Mouse (Mus musculus) layer of hippocampus, adult 6 months (tissue): ENCODE data around the gene Fa2h. TPM values are rescaled to one million over a fixed set of nuclear protein-coding genes. Genes with fewer than 3 reads are reported as not detected.

Source experiments
- long read RNA-seq, 2 experiments: library from polyadenylated mRNA; unstranded; transcript quantifications; one replicate each; pipeline ENCODE4 v2.0.0; 2019 to 2020
- polyA plus RNA-seq: library from polyadenylated mRNA; unstranded; fragments of <200 nt; fragmentation: Nextera tagmentation; gene quantifications from 2 replicates; pipeline ENCODE4 v1.2.3, GENCODE M21; 2021

The Fa2h gene
- 11.2 and 15.8 TPM in 2 replicates for polyA plus RNA-seq
- long read RNA-seq, experiment 1, partial matches to known transcripts: 4 of 6 reads
- long read RNA-seq, experiment 1, other reads (novel, unspliced or antisense): 0 of 6 reads
- long read RNA-seq, experiment 2, transcript Fa2h-201 (7 exons, 2,492 nt): major isoform, 14 of 26 reads
- long read RNA-seq, experiment 2, partial matches to known transcripts: 4 of 26 reads
- long read RNA-seq, experiment 2, other reads (novel, unspliced or antisense): 4 of 26 reads

DNA sequence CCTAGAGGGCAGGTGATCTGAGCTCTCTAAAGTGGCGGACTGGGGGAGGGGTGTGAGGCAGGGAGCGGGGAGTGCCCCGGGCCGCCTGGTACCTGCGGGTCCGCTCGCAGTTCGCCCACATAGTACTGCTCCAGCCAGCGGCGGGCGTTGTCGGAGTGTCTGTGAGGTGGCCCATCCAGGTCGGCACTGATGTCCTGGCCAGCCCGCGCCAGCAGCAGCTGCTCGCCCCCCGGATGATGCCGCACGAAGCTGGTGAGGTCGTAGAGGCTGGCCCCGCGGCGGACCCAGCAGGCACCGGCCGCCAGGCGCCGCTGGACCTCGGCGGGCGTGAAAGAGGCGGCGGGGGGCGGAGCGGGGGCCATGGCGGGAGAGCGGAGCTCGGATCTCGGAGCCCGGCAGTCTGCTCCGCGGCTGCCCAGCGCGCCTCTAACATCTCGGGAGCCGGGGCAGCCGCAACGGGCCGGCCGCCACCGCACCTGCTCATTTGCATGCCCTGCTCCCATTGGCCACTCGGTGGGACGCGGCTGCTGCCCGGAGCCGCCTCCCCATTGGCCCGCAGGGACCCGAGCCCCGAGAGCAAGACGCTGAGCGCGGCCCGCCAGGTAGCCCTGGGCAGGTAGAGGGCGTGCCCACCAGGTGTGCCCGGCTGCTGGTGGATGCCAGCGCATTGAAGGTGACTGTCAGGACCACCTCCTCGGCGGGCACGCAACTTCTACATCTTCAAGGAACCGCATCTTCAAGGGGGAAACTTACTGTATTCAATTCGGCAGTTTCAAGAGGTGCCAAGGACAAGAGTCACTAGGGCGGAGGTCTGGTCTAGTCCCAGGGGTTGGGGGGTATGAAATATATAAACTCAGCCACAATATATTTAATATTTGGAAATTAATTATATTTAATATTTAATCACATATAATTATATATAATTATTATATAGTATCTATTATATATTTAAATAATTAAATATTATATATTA, at the start of gene Fa2h:
Gene Fa2h, minus strand, starts transcription at position 434 of the 973 bp plus-strand sequence.

DNA sequence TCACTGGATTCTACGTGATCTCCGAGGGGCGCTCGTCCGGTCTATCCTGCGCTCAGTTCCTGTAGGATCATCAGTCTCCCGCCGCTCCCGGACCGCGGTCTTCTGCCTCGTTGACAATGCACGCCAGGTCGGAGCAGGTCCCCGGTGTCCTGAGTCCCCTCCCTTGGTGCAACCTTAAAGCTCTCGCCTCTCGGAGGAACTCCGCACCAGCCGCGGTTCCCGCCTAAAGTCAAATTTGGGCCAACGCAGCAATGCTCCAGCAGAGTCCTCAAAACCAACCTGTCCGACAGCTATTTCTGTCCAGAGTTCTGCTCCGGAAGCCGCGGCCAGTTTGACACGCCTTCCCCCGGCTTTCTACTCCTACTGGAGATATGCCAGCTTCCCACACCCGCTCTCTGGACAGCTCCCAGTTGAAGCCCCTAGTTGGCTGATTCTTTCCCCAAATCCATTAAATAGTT, 55.7 kb downstream of the Fa2h start, which contains the start of gene Mlkl:
Gene Mlkl, minus strand, starts transcription at position 288 of the 458 bp plus-strand sequence.

DNA sequence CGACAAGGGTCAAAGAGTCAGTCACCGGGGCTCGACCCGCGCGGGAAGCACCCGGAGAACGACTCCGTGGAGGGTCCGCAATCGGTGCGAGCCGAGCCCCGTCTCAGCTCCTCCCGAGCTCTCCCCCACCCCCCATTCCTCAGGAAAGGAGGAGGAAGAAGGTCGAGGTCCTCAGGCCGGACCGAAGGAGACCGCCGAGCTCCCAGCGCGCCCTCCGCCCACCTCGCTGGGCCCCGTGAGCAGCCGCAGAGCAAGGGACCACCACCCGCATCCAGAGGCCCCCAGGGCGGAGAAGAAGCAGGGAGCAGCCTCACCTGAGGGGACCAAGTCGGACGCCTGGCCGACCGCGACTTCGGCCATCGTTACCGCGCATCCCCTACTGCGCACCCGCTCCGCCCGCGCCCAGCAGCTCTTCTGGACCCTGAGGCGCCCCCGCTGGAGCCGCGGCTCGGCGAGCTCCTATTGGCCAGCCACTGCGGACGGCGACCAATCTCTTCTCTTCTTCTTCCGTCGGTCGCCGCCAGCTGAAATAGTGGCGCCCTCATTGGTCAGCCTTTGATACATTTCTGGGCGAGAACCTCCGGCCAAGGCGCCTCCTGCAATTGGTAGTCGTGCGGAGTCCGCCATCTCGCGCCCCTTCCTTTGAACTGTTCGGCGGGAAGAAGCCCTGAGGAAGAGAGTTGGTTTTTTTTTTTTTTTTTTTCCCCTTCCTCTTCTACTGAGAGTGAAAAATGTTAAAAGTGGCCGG, 93.6 kb downstream of the Fa2h start, which contains the start of gene Rfwd3:
Gene Rfwd3, minus strand, starts transcription at position 402 of the 748 bp plus-strand sequence.

Other genes starting within 250 kb of the Fa2h start
- 44.7 and 45.4 TPM in 2 replicates for gene Glg1, start 134.6 kb downstream of the Fa2h start, polyA plus RNA-seq
- 4.7 and 6.2 TPM in 2 replicates for gene Rfwd3, start 93.6 kb downstream of the Fa2h start, polyA plus RNA-seq
- 0.09 TPM in 1 of 2 replicates, not detected in the other for gene Mlkl, start 55.6 kb downstream of the Fa2h start, polyA plus RNA-seq
- 2.5 and 3.1 TPM in 2 replicates for gene Wdr59, start 128.3 kb upstream of the Fa2h start, polyA plus RNA-seq
- 12.6 and 13.8 TPM in 2 replicates for gene Znrf1, start 142.3 kb upstream of the Fa2h start, polyA plus RNA-seq
- 2.7 and 3.1 TPM in 2 replicates for gene Ldhd, start 236.6 kb upstream of the Fa2h start, polyA plus RNA-seq
- gene Zfp1, start 249.6 kb upstream of the Fa2h start, polyA plus RNA-seq: 23.7 and 28.3 TPM in 2 replicates